Mouse (Mus musculus): ENCODE measurements at regions not wholly inside any gene's neighbourhood (a gene's known extent, or its start where the extent isn't known, plus 50 kb on each side); places are given as distances from the start of the nearest gene placed in this dataset.

DNA sequence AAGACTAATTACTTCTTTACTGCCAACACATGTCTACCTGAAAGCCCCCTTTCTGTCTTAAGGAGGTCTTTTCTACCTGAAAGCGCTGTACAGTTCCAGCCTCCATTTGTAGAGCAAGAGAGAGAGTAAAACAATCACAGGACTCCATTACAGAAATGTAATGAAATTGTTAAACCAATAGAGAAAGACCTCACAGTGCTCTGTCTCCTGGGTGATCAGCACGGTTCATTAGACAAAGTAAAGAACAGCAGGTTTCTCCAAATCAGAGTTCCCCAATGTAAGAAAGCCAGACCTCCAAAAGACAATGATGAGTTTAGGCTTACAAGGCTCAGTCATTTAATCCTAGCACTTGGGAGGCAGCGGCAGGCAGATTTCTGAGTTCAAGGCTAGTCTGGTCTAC is 153.1 kb downstream of the Alx1 start:
- Histone ChIP-seq H3K36me3 (ENCODE audit: control insufficient read depth, insufficient read depth) (no peaks in the 10 kb centered on the region), H3K27me3 (ENCODE audit: control insufficient read depth, insufficient read depth, insufficient read length) (no peaks in the 10 kb centered on the region), H3K79me2 (ENCODE audit: control insufficient read depth, insufficient read depth) (no peaks in the 10 kb centered on the region), H3K4me2 (ENCODE audit: low read depth) (no peak overlapping the region), H3K4me3 (no peak overlapping the region), H3ac (ENCODE audit: control insufficient read depth, insufficient read length) (no peak overlapping the region)
- TF ChIP-seq CEBPB (IDR thresholded peaks at IDR 0.05; ENCODE audit: insufficient read depth, poor library complexity, severe bottlenecking) (no peak), MYOG (IDR thresholded peaks at IDR 0.05; ENCODE audit: control insufficient read depth in 1 of 3, insufficient read depth in 1 of 3, insufficient read length in 2 of 3, low read depth in 2 of 3) (no peak), TCF3 (IDR thresholded peaks at IDR 0.05; ENCODE audit: insufficient read length, low read depth) (no peak), E2F4 (IDR thresholded peaks at IDR 0.05; ENCODE audit: insufficient read depth) (no peak), USF1 (IDR thresholded peaks at IDR 0.05; ENCODE audit: low read depth) (no peak), REST (IDR thresholded peaks at IDR 0.05; ENCODE audit: insufficient read depth, insufficient read length) (no peak), MYOD1 (IDR thresholded peaks at IDR 0.05; ENCODE audit: control insufficient read depth in 1 of 3, insufficient read length in 2 of 3, low read depth in 2 of 3) (no peak), TCF12 (IDR thresholded peaks at IDR 0.05; ENCODE audit: insufficient read depth, poor library complexity, severe bottlenecking) (no peak), SRF (IDR thresholded peaks at IDR 0.05; ENCODE audit: control insufficient read depth, insufficient read length, low read depth) (no peak), POLR2AphosphoS2 (IDR thresholded peaks at IDR 0.05; ENCODE audit: insufficient read length, low read depth) (no peak), MAX (IDR thresholded peaks at IDR 0.05; ENCODE audit: low read depth) (no peak), POLR2A (IDR thresholded peaks at IDR 0.05; ENCODE audit: insufficient read length, low read depth) (no peak)

DNA sequence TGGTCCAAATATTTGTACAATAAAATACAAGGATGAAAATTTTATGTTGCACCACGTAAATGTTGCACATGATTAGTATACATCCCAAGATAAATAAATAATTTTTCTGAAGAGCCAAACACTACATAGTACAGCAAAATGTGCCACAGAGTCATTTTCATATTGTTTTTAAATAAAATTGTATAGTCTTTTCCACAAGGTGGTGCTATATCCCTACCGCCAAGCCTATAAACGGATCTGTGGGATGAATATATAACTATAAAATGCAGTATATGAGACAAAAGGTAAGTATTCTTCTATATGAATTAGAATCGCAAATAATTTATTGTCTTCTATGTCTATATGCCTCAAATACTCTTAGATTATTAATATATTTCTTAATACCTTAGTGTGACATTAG is 163.1 kb downstream of the Alx1 start:
- no peaks in the 10 kb centered on the region for H3K79me2 ChIP-seq (ENCODE audit: control insufficient read depth, insufficient read depth)
- H3K27me3 ChIP-seq (ENCODE audit: control insufficient read depth, insufficient read depth, insufficient read length) = no peaks in the 10 kb centered on the region
- TF ChIP-seq POLR2AphosphoS2 (IDR thresholded peaks at IDR 0.05; ENCODE audit: insufficient read length, low read depth) (no peak), TCF3 (IDR thresholded peaks at IDR 0.05; ENCODE audit: insufficient read length, low read depth) (no peak), MYOG (IDR thresholded peaks at IDR 0.05; ENCODE audit: control insufficient read depth in 1 of 3, insufficient read depth in 1 of 3, insufficient read length in 2 of 3, low read depth in 2 of 3) (no peak), E2F4 (IDR thresholded peaks at IDR 0.05; ENCODE audit: insufficient read depth) (no peak), SRF (IDR thresholded peaks at IDR 0.05; ENCODE audit: control insufficient read depth, insufficient read length, low read depth) (no peak), MAX (IDR thresholded peaks at IDR 0.05; ENCODE audit: low read depth) (no peak), TCF12 (IDR thresholded peaks at IDR 0.05; ENCODE audit: insufficient read depth, poor library complexity, severe bottlenecking) (no peak), REST (IDR thresholded peaks at IDR 0.05; ENCODE audit: insufficient read depth, insufficient read length) (no peak), CEBPB (IDR thresholded peaks at IDR 0.05; ENCODE audit: insufficient read depth, poor library complexity, severe bottlenecking) (no peak)
- no peaks in the 10 kb centered on the region for H3K36me3 ChIP-seq (ENCODE audit: control insufficient read depth, insufficient read depth)
- no peak overlapping the region for H3ac ChIP-seq (ENCODE audit: control insufficient read depth, insufficient read length)
- H3K4me3 ChIP-seq = no peak overlapping the region
- H3K4me2 ChIP-seq (ENCODE audit: low read depth) = no peak overlapping the region

DNA sequence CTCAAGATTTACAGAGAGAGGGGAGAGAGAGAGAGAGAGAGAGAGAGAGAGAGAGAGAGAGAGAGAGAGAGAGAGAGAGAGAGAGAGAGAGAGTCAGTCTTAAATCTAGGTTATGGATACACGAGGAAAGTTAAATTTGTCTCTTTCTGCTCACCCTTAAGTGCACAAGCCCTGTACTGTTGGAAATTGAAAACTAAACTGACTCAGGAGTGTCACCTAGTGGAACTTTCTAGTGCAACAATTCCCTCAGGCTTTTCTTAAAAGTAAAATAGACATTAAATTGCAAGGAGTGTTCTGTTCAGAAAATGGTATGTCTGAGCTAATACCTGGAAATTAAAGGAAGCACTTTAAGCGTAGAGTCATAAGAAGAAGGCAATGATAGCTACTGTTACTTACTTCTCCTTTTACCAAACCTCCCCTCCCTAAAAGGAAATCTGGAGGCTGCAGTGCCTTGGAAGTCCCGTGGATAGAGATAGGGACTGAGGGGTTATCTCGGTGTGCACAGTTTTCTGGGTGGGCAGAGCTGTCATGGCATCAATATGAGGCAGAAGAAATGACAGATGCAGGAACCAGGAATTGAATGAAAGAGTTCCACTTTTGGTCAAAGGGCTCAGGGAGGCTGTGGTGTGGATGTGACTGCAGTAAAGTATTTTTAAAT is 193.3 kb downstream of the Alx1 start:
- H3K4me2 ChIP-seq (ENCODE audit: low read depth) = no peak overlapping the region
- H3K36me3 ChIP-seq (ENCODE audit: control insufficient read depth, insufficient read depth) = no peaks in the 10 kb centered on the region
- H3K4me3 ChIP-seq = no peak overlapping the region
- TF ChIP-seq MYOD1 (IDR thresholded peaks at IDR 0.05; ENCODE audit: control insufficient read depth in 1 of 3, insufficient read length in 2 of 3, low read depth in 2 of 3) = no peak
- no peak for TF ChIP-seq POLR2A (IDR thresholded peaks at IDR 0.05; ENCODE audit: insufficient read length, low read depth)
- TF ChIP-seq USF1 (IDR thresholded peaks at IDR 0.05; ENCODE audit: low read depth) = no peak
- TF ChIP-seq MYOG (IDR thresholded peaks at IDR 0.05; ENCODE audit: control insufficient read depth in 1 of 3, insufficient read depth in 1 of 3, insufficient read length in 2 of 3, low read depth in 2 of 3) = no peak
- no peak for TF ChIP-seq E2F4 (IDR thresholded peaks at IDR 0.05; ENCODE audit: insufficient read depth)
- TF ChIP-seq POLR2AphosphoS2 (IDR thresholded peaks at IDR 0.05; ENCODE audit: insufficient read length, low read depth) = no peak
- no peak for TF ChIP-seq MAX (IDR thresholded peaks at IDR 0.05; ENCODE audit: low read depth)
- TF ChIP-seq TCF3 (IDR thresholded peaks at IDR 0.05; ENCODE audit: insufficient read length, low read depth) = no peak
- no peak for TF ChIP-seq CEBPB (IDR thresholded peaks at IDR 0.05; ENCODE audit: insufficient read depth, poor library complexity, severe bottlenecking)
- TF ChIP-seq REST (IDR thresholded peaks at IDR 0.05; ENCODE audit: insufficient read depth, insufficient read length) = no peak
- no peak for TF ChIP-seq TCF12 (IDR thresholded peaks at IDR 0.05; ENCODE audit: insufficient read depth, poor library complexity, severe bottlenecking)
- no peak for TF ChIP-seq SRF (IDR thresholded peaks at IDR 0.05; ENCODE audit: control insufficient read depth, insufficient read length, low read depth)
- H3K79me2 ChIP-seq (ENCODE audit: control insufficient read depth, insufficient read depth) = no peaks in the 10 kb centered on the region
- no peak overlapping the region for H3ac ChIP-seq (ENCODE audit: control insufficient read depth, insufficient read length)
- H3K27me3 ChIP-seq (ENCODE audit: control insufficient read depth, insufficient read depth, insufficient read length) = no peaks in the 10 kb centered on the region

- Histone ChIP-seq H3K4me3 (no peak overlapping the region), H3K36me3 (ENCODE audit: control insufficient read depth, insufficient read depth) (no peaks in the 10 kb centered on the region), H3K79me2 (ENCODE audit: control insufficient read depth, insufficient read depth) (no peaks in the 10 kb centered on the region), H3K27me3 (ENCODE audit: control insufficient read depth, insufficient read depth, insufficient read length) (no peaks in the 10 kb centered on the region), H3ac (ENCODE audit: control insufficient read depth, insufficient read length) (no peak overlapping the region), H3K4me2 (ENCODE audit: low read depth) (no peak overlapping the region)
- TF ChIP-seq TCF12 (IDR thresholded peaks at IDR 0.05; ENCODE audit: insufficient read depth, poor library complexity, severe bottlenecking) (no peak), USF1 (IDR thresholded peaks at IDR 0.05; ENCODE audit: low read depth) (no peak), MAX (IDR thresholded peaks at IDR 0.05; ENCODE audit: low read depth) (no peak)
Measured at GRCm38 (mm10) chr10:102835814-102836213, 194.2 kb downstream of the Alx1 start.

GRCm38 (mm10) chr10:102829606-102830005 is 200.4 kb downstream of the Alx1 start:
- Histone ChIP-seq H3K27me3 (ENCODE audit: control insufficient read depth, insufficient read depth, insufficient read length) (no peaks in the 10 kb centered on the region), H3K79me2 (ENCODE audit: control insufficient read depth, insufficient read depth) (no peaks in the 10 kb centered on the region), H3ac (ENCODE audit: control insufficient read depth, insufficient read length) (no peak overlapping the region), H3K36me3 (ENCODE audit: control insufficient read depth, insufficient read depth) (no peaks in the 10 kb centered on the region), H3K4me2 (ENCODE audit: low read depth) (no peak overlapping the region), H3K4me3 (no peak overlapping the region)
- no peak for TF ChIP-seq MAX (IDR thresholded peaks at IDR 0.05; ENCODE audit: low read depth)
- TF ChIP-seq TCF3 (IDR thresholded peaks at IDR 0.05; ENCODE audit: insufficient read length, low read depth) = no peak
